Mouse (Mus musculus) ES-E14 (cell line): ENCODE results near the gene Rspo1.

Source experiments
- CHD2 ChIP-seq: IDR thresholded peaks from 2 replicates; pipeline ENCODE4 v1.6.1; 2014; ENCODE audit warnings: mild to moderate bottlenecking, low read depth, low read length, inconsistent platforms
- HCFC1 ChIP-seq: IDR thresholded peaks from 2 replicates; pipeline ENCODE4 v1.6.1; 2012; ENCODE audit warnings: low read length, inconsistent platforms, borderline replicate concordance; ENCODE audit not compliant: insufficient read depth
- MAFK ChIP-seq: IDR thresholded peaks from 2 replicates; pipeline ENCODE4 v1.6.1; 2014; ENCODE audit warnings: mild to moderate bottlenecking, low read depth, low read length, inconsistent platforms; ENCODE audit not compliant: insufficient read depth
- ZNF384 ChIP-seq: IDR thresholded peaks from 2 replicates; pipeline ENCODE4 v1.6.1; 2012; ENCODE audit warnings: low read depth, low read length, inconsistent platforms

GRCm38 (mm10) chr4:124943781-124944180 lies 42.4 kb upstream of the Rspo1 start:
- TF ChIP-seq MAFK (no peak), ZNF384 (no peak), CHD2 (no peak), HCFC1 (no peak)
